In genomic region chr8:93983827-93984226, GRCm38 (mm10) we compare ENCODE assay signal across 16 mouse cellular contexts. TPM values are rescaled to one million over a fixed set of nuclear protein-coding genes. Genes with fewer than 3 reads are reported as not detected.
DNase-seq lines count a peak whose midpoint lies in the region; ATAC-seq and TF ChIP-seq lines count a peak whose summit lies in the region.
"Had no signal": no experiment of that assay in that cellular context is flagged by ENCODE, and none has a peak within 500 bp of the region (broad histone marks: within the 10 kb centered on the region; RNA-seq: fewer than 3 reads in every experiment).

No protein-coding gene starts in this region.

- 62% methylated on average over 3 of the region's 3 CpGs for WGBS in hindbrain, embryonic 16.5 days
- 78% methylated on average over 3 of the region's 3 CpGs for WGBS in hindbrain, embryonic 12.5 days
- WGBS in liver, embryonic 14.5 days (ENCODE audit: insufficient replicate concordance) = 82% methylated on average over 3 of the region's 3 CpGs
- WGBS in liver, embryonic 12.5 days (ENCODE audit: insufficient replicate concordance) = 78% methylated on average over 3 of the region's 3 CpGs

- H3K27ac ChIP-seq in hindbrain, embryonic 16.5 days (ENCODE audit: low read depth, low read length) = no peak overlapping the region
- no peak overlapping the region for H3K27ac ChIP-seq in hindbrain, embryonic 12.5 days
- H3K27ac ChIP-seq in liver, embryonic 14.5 days = no peak overlapping the region
- H3K27ac ChIP-seq in liver, embryonic 12.5 days = no peak overlapping the region
- H3K27ac ChIP-seq: embryonic facial prominence, embryonic 15.5 days; hindbrain, embryonic 14.5 days; lung, embryonic 15.5 days; neural tube, embryonic 12.5 days had no signal

- H3K9me3 ChIP-seq in hindbrain, embryonic 16.5 days (ENCODE audit: control insufficient read depth, low read length) = no peaks in the 10 kb centered on the region
- H3K9me3 ChIP-seq in hindbrain, embryonic 12.5 days (replicated peaks) = no peaks in the 10 kb centered on the region
- H3K9me3 ChIP-seq in liver, embryonic 14.5 days (ENCODE audit: control insufficient read depth, low read length) = no peaks in the 10 kb centered on the region
- H3K9me3 ChIP-seq in liver, embryonic 12.5 days (replicated peaks) = no peaks in the 10 kb centered on the region
- H3K9me3 ChIP-seq: embryonic facial prominence, embryonic 15.5 days; lung, embryonic 15.5 days; neural tube, embryonic 12.5 days had no signal

- no peak for TF ChIP-seq EP300 in liver, embryonic 14.5 days (IDR thresholded peaks at IDR 0.05; ENCODE audit: low read depth)

- no peak overlapping the region for H3K9ac ChIP-seq in hindbrain, embryonic 16.5 days (ENCODE audit: low read depth, low read length)
- H3K9ac ChIP-seq in hindbrain, embryonic 12.5 days = no peak overlapping the region
- H3K9ac ChIP-seq in liver, embryonic 14.5 days (replicated peaks) = no peak overlapping the region
- no peak overlapping the region for H3K9ac ChIP-seq in liver, embryonic 12.5 days
- H3K9ac ChIP-seq: embryonic facial prominence, embryonic 15.5 days; hindbrain, embryonic 14.5 days; lung, embryonic 15.5 days; neural tube, embryonic 12.5 days had no signal

- no peak overlapping the region for H3K4me3 ChIP-seq in hindbrain, embryonic 16.5 days (ENCODE audit: low read length)
- no peak overlapping the region for H3K4me3 ChIP-seq in hindbrain, embryonic 12.5 days
- H3K4me3 ChIP-seq in liver, embryonic 14.5 days (ENCODE audit: insufficient read depth in 1 of 2, low read depth in 2 of 2, low read length in 2 of 2) = no peak overlapping the region
- no peak overlapping the region for H3K4me3 ChIP-seq in liver, embryonic 12.5 days
- H3K4me3 ChIP-seq: embryonic facial prominence, embryonic 15.5 days; lung, embryonic 15.5 days; neural tube, embryonic 12.5 days had no signal

- peaks cover 33% of the 10 kb centered on the region for H3K36me3 ChIP-seq in hindbrain, embryonic 16.5 days (ENCODE audit: control insufficient read depth, insufficient read depth, low read length)
- peaks cover 79% of the 10 kb centered on the region for H3K36me3 ChIP-seq in hindbrain, embryonic 12.5 days
- H3K36me3 ChIP-seq in liver, embryonic 14.5 days (replicated peaks; ENCODE audit: control insufficient read depth, insufficient read depth, low read depth) = peaks cover 70% of the 10 kb centered on the region
- peaks cover 95% of the 10 kb centered on the region for H3K36me3 ChIP-seq in liver, embryonic 12.5 days

- DNase-seq in cerebellum, adult 9-10 months = peak; percentile 45
- no peak for DNase-seq in cerebellum, adult 11 months
- no peak for DNase-seq in liver, embryonic 14.5 days (ENCODE audit: low read depth in 3 of 3, low spot score in 3 of 3)
- peak; percentile 71 for DNase-seq in brain, adult 2 months (ENCODE audit: low read depth, low spot score)
- no peak for DNase-seq in right cerebral cortex, postnatal 14 days
- DNase-seq: adrenal gland, adult 2 months; kidney, postnatal 10 days; thymus, postnatal 25 days had no signal

- no peaks in the 10 kb centered on the region for H3K27me3 ChIP-seq in hindbrain, embryonic 16.5 days (replicated peaks; ENCODE audit: control insufficient read depth, insufficient read depth, low read length)
- H3K27me3 ChIP-seq in hindbrain, embryonic 12.5 days = no peaks in the 10 kb centered on the region
- no peaks in the 10 kb centered on the region for H3K27me3 ChIP-seq in liver, embryonic 14.5 days (ENCODE audit: control insufficient read depth, insufficient read depth, low read length)
- no peaks in the 10 kb centered on the region for H3K27me3 ChIP-seq in liver, embryonic 12.5 days (replicated peaks)
- H3K27me3 ChIP-seq: embryonic facial prominence, embryonic 15.5 days; lung, embryonic 15.5 days; neural tube, embryonic 12.5 days had no signal

- peak; percentile 22; the same call in 1 of the 2 replicates for TF ChIP-seq CTCF in liver, embryonic 14.5 days (IDR thresholded peaks at IDR 0.05; ENCODE audit: low read depth)

- ATAC-seq in hindbrain, embryonic 16.5 days = peak; percentile 50; the same call in 1 of the 2 replicates
- ATAC-seq in hindbrain, embryonic 12.5 days (ENCODE audit: low FRiP score) = no peak
- ATAC-seq in liver, embryonic 14.5 days (ENCODE audit: insufficient read depth) = no peak
- ATAC-seq in liver, embryonic 12.5 days = no peak

- H3K4me2 ChIP-seq in hindbrain, embryonic 16.5 days (ENCODE audit: low read length) = no peak overlapping the region
- no peak overlapping the region for H3K4me2 ChIP-seq in hindbrain, embryonic 12.5 days (replicated peaks)
- H3K4me2 ChIP-seq in liver, embryonic 14.5 days (ENCODE audit: low read depth) = no peak overlapping the region
- H3K4me2 ChIP-seq in liver, embryonic 12.5 days = no peak overlapping the region
- H3K4me2 ChIP-seq: embryonic facial prominence, embryonic 15.5 days; hindbrain, embryonic 14.5 days; lung, embryonic 15.5 days; midbrain, embryonic 11.5 days; neural tube, embryonic 12.5 days had no signal

- no peaks in the 10 kb centered on the region for H3K4me1 ChIP-seq in hindbrain, embryonic 16.5 days (ENCODE audit: control insufficient read depth, insufficient read depth, low read depth, low read length)
- no peaks in the 10 kb centered on the region for H3K4me1 ChIP-seq in hindbrain, embryonic 12.5 days
- H3K4me1 ChIP-seq in liver, embryonic 14.5 days (replicated peaks; ENCODE audit: control insufficient read depth in 2 of 2, insufficient read depth in 2 of 2, low read length in 1 of 2) = no peaks in the 10 kb centered on the region
- no peaks in the 10 kb centered on the region for H3K4me1 ChIP-seq in liver, embryonic 12.5 days
- H3K4me1 ChIP-seq: embryonic facial prominence, embryonic 15.5 days; lung, embryonic 15.5 days; neural tube, embryonic 12.5 days had no signal

RNA-seq across cellular contexts. Expression of gene Amfr, which starts 28.8 kb away (rescaled TPM):
- polyA plus RNA-seq in hindbrain, embryonic 16.5 days (2015; fragmentation: Nextera tagmentation; extraction: Ambion mirVana) = 57.4 and 71.5 TPM in 2 replicates
- 77.4 and 79.4 TPM in 2 replicates for polyA plus RNA-seq in hindbrain, embryonic 12.5 days (2016; fragmentation: Nextera tagmentation; extraction: Ambion mirVana)
- 33.4 and 38.4 TPM in 2 replicates for polyA plus RNA-seq in liver, embryonic 14.5 days (2012; rRNA removed)
- polyA plus RNA-seq in liver, embryonic 14.5 days (2014; fragmentation: Nextera tagmentation; extraction: Ambion mirVana) = 50.0 and 53.1 TPM in 2 replicates
- polyA plus RNA-seq in liver, embryonic 12.5 days (2016; fragmentation: Nextera tagmentation; extraction: Ambion mirVana) = 78.1 and 79.9 TPM in 2 replicates

RNA-seq across cellular contexts. Expression of gene Nudt21, which starts 53.0 kb away (rescaled TPM):
- polyA plus RNA-seq in hindbrain, embryonic 16.5 days (2015; fragmentation: Nextera tagmentation; extraction: Ambion mirVana) = 77.1 and 78.7 TPM in 2 replicates
- polyA plus RNA-seq in hindbrain, embryonic 12.5 days (2016; fragmentation: Nextera tagmentation; extraction: Ambion mirVana) = 127 and 132 TPM in 2 replicates
- polyA plus RNA-seq in liver, embryonic 14.5 days (2012; rRNA removed) = 16.2 and 32.3 TPM in 2 replicates
- 94.6 and 95.2 TPM in 2 replicates for polyA plus RNA-seq in liver, embryonic 14.5 days (2014; fragmentation: Nextera tagmentation; extraction: Ambion mirVana)
- 100 and 102 TPM in 2 replicates for polyA plus RNA-seq in liver, embryonic 12.5 days (2016; fragmentation: Nextera tagmentation; extraction: Ambion mirVana)

RNA-seq across cellular contexts. Expression of gene Ogfod1, which starts 53.2 kb away (rescaled TPM):
- polyA plus RNA-seq in hindbrain, embryonic 16.5 days (2015; fragmentation: Nextera tagmentation; extraction: Ambion mirVana) = 15.8 and 16.2 TPM in 2 replicates
- polyA plus RNA-seq in hindbrain, embryonic 12.5 days (2016; fragmentation: Nextera tagmentation; extraction: Ambion mirVana) = 14.6 and 17.7 TPM in 2 replicates
- polyA plus RNA-seq in liver, embryonic 14.5 days (2012; rRNA removed) = 2.1 and 3.2 TPM in 2 replicates
- 4.0 and 5.3 TPM in 2 replicates for polyA plus RNA-seq in liver, embryonic 14.5 days (2014; fragmentation: Nextera tagmentation; extraction: Ambion mirVana)
- polyA plus RNA-seq in liver, embryonic 12.5 days (2016; fragmentation: Nextera tagmentation; extraction: Ambion mirVana) = 7.2 and 8.2 TPM in 2 replicates

Comparison
In these comparisons a context has a peak if more than half of its experiments do, and no peak if none do; other contexts are left out.
1. DNase-seq: peak in cerebellum, adult 9-10 months (single experiment) and brain, adult 2 months (single experiment); none in cerebellum, adult 11 months (single experiment), liver, embryonic 14.5 days (0 of 3) and right cerebral cortex, postnatal 14 days (single experiment).